Mouse (Mus musculus): ENCODE measurements around the gene Rnf215.

GRCm38 (mm10) chr11:4147098-4147497 lies 12.1 kb downstream of the Rnf215 start:
- TF ChIP-seq ZNF384 (IDR thresholded peaks at IDR 0.05; ENCODE audit: low read depth, low read length) (no peak), ZC3H11A (IDR thresholded peaks at IDR 0.05; ENCODE audit: borderline replicate concordance, low read depth, low read length) (no peak), CHD2 (IDR thresholded peaks at IDR 0.05; ENCODE audit: low read depth, low read length) (no peak), HCFC1 (IDR thresholded peaks at IDR 0.05; ENCODE audit: borderline replicate concordance, insufficient read depth, low read length) (no peak)

Measured in ES-E14 (cell line).